Mouse (Mus musculus) T-helper 17 cell (primary cell): ENCODE measurements at regions not wholly inside any gene's neighbourhood (a gene's known extent, or its start where the extent isn't known, plus 50 kb on each side); places are given as distances from the start of the nearest gene placed in this dataset.
"Not testable (repeated sequence)": the region's sequence is repeated elsewhere in the genome, so short reads cannot be mapped to it uniquely, and the experiment has no call there.

Source experiments
- in situ Hi-C, 2 experiments: fragments of 300-600 bp; cut with MboI, MseI; formaldehyde crosslinking; loops; 1 replicate in 1 of 2; 2 replicates in 1 of 2; pipeline ENCODE4 v1.15.1; 2025; ENCODE audit warnings: high pct_unique_total_duplicates in 2 of 2

GRCm38 (mm10) chr7:47830124-47830523 lies 151.8 kb downstream of the Mrgpra4 start:
- in situ Hi-C loops = loop anchor here in 1 of 2 experiments (10.0 kb wide), 1 partner anchor 785 kb away; no protein-coding TSS in a partner anchor

- in situ Hi-C loops = loop anchor here in 1 of 2 experiments (10.0 kb wide), 1 partner anchor 1863 kb away; no protein-coding TSS in a partner anchor
Measured at GRCm38 (mm10) chr7:47781373-47781772, 180.2 kb upstream of the Mrgpra3 start.

- in situ Hi-C loops = no loop called here
Measured at GRCm38 (mm10) chr7:47747528-47747927, 146.4 kb upstream of the Mrgpra3 start.

- in situ Hi-C loops = not testable (repeated sequence)
Measured at GRCm38 (mm10) chr7:47740064-47740463, 138.9 kb upstream of the Mrgpra3 start.

- in situ Hi-C loops = no loop called here
Measured at GRCm38 (mm10) chr7:47691121-47691520, 89.9 kb upstream of the Mrgpra3 start.

- in situ Hi-C loops = no loop called here
Measured at GRCm38 (mm10) chr7:47676999-47677398, 75.8 kb upstream of the Mrgpra3 start.
